Mouse (Mus musculus): Measurements from ENCODE around the gene Setd4. TPM values are rescaled to one million over a fixed set of nuclear protein-coding genes. Genes with fewer than 3 reads are reported as not detected.

Gene Setd4
- polyA plus RNA-seq, 1 experiment, result 6.1 TPM

GRCm38 (mm10) chr16:93552686-93553513 is 51.0 kb downstream of the Setd4 start:
- Histone ChIP-seq H3K4me3 (ENCODE audit: insufficient read depth, low read length) (no peak overlapping the region), H3K27ac (ENCODE audit: insufficient read depth, low read length) (no peak overlapping the region), H3K4me1 (ENCODE audit: control insufficient read depth, insufficient read depth, low read length) (no peaks in the 10 kb centered on the region; the same call in 1 of the 2 replicates)
- TF ChIP-seq POLR2A (IDR thresholded peaks at IDR 0.05; ENCODE audit: low read depth, low read length) (no peak), CTCF (IDR thresholded peaks at IDR 0.05; ENCODE audit: borderline replicate concordance, insufficient read depth, low read length) (no peak)

DNA sequence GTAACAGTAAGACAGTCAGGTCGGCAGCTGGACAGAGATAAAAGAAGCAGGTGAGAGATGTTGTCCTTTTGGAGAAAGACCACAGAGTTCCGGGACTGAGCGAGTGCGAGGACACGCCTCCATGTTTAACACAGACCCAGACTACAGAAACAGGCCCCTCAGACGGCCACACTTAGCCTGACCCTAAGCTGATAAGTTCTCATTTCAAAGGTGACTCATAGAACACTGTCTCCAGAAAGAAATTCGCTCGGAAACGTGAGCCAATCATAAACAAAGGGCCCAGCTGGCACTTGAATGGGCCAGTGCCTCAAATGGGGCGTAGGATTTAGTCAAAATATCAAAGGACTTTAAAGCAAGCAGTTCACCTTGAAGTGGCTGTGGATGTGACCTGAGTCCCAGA is 54.6 kb downstream of the Setd4 start:
- H3K4me3 ChIP-seq (ENCODE audit: insufficient read depth, low read length), result no peak overlapping the region
- H3K4me1 ChIP-seq (ENCODE audit: control insufficient read depth, insufficient read depth, low read length), result no peaks in the 10 kb centered on the region; the same call in 1 of the 2 replicates
- H3K27ac ChIP-seq (ENCODE audit: insufficient read depth, low read length), result no peak overlapping the region
- TF ChIP-seq POLR2A (IDR thresholded peaks at IDR 0.05; ENCODE audit: low read depth, low read length), result no peak
- TF ChIP-seq CTCF (IDR thresholded peaks at IDR 0.05; ENCODE audit: borderline replicate concordance, insufficient read depth, low read length), result no peak

GRCm38 (mm10) chr16:93548045-93548444 is 55.8 kb downstream of the Setd4 start:
- TF ChIP-seq CTCF (IDR thresholded peaks at IDR 0.05; ENCODE audit: borderline replicate concordance, insufficient read depth, low read length) (no peak), POLR2A (IDR thresholded peaks at IDR 0.05; ENCODE audit: low read depth, low read length) (no peak)
- H3K4me1 ChIP-seq (ENCODE audit: control insufficient read depth, insufficient read depth, low read length), result no peaks in the 10 kb centered on the region; the same call in 1 of the 2 replicates
- no peak overlapping the region for H3K27ac ChIP-seq (ENCODE audit: insufficient read depth, low read length)
- no peak overlapping the region for H3K4me3 ChIP-seq (ENCODE audit: insufficient read depth, low read length)

GRCm38 (mm10) chr16:93547122-93547521 is 56.7 kb downstream of the Setd4 start:
- H3K4me1 ChIP-seq (ENCODE audit: control insufficient read depth, insufficient read depth, low read length), result no peaks in the 10 kb centered on the region; the same call in 1 of the 2 replicates
- TF ChIP-seq POLR2A (IDR thresholded peaks at IDR 0.05; ENCODE audit: low read depth, low read length) (no peak), CTCF (IDR thresholded peaks at IDR 0.05; ENCODE audit: borderline replicate concordance, insufficient read depth, low read length) (no peak)
- H3K27ac ChIP-seq (ENCODE audit: insufficient read depth, low read length), result no peak overlapping the region
- no peak overlapping the region for H3K4me3 ChIP-seq (ENCODE audit: insufficient read depth, low read length)

DNA sequence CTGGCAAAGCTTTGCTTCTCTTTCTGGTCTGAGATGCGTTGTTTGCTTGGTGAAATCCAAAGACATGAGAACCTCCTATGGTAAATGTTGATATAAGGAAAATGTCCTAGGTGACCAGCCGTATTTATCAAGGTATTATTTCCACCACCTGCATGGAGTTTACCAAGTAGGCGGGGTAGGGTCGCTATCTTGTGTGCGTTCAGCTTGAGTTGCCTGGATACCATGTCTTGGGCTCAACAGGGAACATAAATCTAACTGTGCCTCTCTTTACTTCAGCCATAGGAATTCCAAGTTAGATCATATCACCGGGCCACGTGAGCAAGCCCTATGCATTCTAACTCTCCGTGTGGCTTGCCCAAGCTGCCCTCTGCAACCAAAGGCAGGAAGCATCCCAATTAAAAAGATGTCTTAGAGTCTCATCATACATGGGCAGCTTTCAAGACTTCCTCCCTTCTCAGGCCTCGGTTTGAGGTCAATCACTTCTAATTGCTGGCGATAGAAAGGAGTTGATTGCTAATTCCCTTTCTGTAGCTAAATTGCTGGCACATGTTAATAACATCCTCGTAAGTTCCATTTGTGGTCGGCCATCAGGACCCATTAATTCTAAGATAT is 57.4 kb downstream of the Setd4 start:
- H3K27ac ChIP-seq (ENCODE audit: insufficient read depth, low read length), result no peak overlapping the region
- H3K4me1 ChIP-seq (ENCODE audit: control insufficient read depth, insufficient read depth, low read length), result no peaks in the 10 kb centered on the region; the same call in 1 of the 2 replicates
- TF ChIP-seq CTCF (IDR thresholded peaks at IDR 0.05; ENCODE audit: borderline replicate concordance, insufficient read depth, low read length) (no peak), POLR2A (IDR thresholded peaks at IDR 0.05; ENCODE audit: low read depth, low read length) (no peak)
- H3K4me3 ChIP-seq (ENCODE audit: insufficient read depth, low read length), result no peak overlapping the region

DNA sequence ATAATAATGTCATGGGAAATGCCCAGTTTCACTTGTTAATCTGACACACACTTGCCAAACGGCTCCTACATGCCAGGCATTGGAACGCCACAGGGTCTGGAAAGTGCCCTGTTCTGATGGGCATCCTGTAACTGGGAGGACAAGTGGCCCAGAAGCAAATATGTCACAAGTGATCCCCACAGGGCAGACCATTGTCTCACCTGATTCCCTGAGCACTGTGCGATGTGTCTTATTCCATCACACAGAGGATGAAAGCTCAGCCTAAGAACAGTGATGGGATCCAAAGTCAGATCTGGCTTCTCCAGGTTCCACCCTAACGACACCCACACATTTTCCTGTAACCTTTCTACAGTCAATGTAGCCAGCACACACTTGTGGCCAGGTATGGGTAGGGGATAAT is 58.9 kb downstream of the Setd4 start:
- Histone ChIP-seq H3K4me1 (ENCODE audit: control insufficient read depth, insufficient read depth, low read length) (no peaks in the 10 kb centered on the region; the same call in 1 of the 2 replicates), H3K27ac (ENCODE audit: insufficient read depth, low read length) (no peak overlapping the region), H3K4me3 (ENCODE audit: insufficient read depth, low read length) (no peak overlapping the region)
- TF ChIP-seq CTCF (IDR thresholded peaks at IDR 0.05; ENCODE audit: borderline replicate concordance, insufficient read depth, low read length), result no peak
- TF ChIP-seq POLR2A (IDR thresholded peaks at IDR 0.05; ENCODE audit: low read depth, low read length), result no peak

DNA sequence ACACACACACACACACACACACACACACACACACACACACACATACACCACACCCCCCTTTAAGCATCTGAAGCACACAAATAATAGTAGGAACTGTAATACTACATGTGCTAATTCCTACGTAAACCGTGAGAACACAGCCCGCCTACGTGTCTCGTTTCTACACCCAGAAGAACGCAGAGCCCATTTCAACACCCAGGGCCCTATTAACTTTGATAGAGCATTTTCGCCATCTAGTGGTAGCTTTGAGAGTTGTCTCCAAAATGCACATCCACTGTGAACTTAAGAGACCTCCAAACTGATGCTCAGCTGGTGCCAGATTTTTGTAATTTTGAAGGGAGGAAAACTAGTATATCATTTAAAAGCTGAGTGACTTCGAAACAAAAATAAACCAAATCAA is 60.2 kb downstream of the Setd4 start:
- Histone ChIP-seq H3K4me1 (ENCODE audit: control insufficient read depth, insufficient read depth, low read length) (no peaks in the 10 kb centered on the region), H3K4me3 (ENCODE audit: insufficient read depth, low read length) (no peak overlapping the region), H3K27ac (ENCODE audit: insufficient read depth, low read length) (no peak overlapping the region)
- TF ChIP-seq POLR2A (IDR thresholded peaks at IDR 0.05; ENCODE audit: low read depth, low read length) (no peak), CTCF (IDR thresholded peaks at IDR 0.05; ENCODE audit: borderline replicate concordance, insufficient read depth, low read length) (no peak)

DNA sequence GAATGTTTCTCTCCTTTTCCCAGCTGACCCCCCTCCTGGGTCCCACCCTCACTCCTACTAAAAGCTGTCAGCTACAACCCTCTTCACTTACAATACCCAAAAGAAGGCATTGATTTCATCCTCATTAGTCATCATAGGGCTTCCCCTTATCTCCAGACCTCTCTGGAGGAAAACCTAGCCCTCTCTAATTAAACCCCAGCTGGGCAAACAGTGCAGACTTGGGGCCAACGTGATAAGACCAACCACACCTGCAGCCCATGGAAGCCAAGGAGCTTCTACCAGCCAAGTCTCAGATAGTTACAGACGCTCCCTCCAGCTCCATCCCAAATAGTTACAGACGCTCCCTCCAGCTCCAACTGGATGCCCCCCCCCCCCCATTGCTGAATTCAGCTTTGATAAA is 64.0 kb downstream of the Setd4 start:
- Histone ChIP-seq H3K27ac (ENCODE audit: insufficient read depth, low read length) (no peak overlapping the region), H3K4me3 (ENCODE audit: insufficient read depth, low read length) (no peak overlapping the region), H3K4me1 (ENCODE audit: control insufficient read depth, insufficient read depth, low read length) (0 out of 2 replicates have a peak, but pooled peaks cover 2% of the 10 kb centered on the region)
- TF ChIP-seq CTCF (IDR thresholded peaks at IDR 0.05; ENCODE audit: borderline replicate concordance, insufficient read depth, low read length), result no peak
- no peak for TF ChIP-seq POLR2A (IDR thresholded peaks at IDR 0.05; ENCODE audit: low read depth, low read length)

DNA sequence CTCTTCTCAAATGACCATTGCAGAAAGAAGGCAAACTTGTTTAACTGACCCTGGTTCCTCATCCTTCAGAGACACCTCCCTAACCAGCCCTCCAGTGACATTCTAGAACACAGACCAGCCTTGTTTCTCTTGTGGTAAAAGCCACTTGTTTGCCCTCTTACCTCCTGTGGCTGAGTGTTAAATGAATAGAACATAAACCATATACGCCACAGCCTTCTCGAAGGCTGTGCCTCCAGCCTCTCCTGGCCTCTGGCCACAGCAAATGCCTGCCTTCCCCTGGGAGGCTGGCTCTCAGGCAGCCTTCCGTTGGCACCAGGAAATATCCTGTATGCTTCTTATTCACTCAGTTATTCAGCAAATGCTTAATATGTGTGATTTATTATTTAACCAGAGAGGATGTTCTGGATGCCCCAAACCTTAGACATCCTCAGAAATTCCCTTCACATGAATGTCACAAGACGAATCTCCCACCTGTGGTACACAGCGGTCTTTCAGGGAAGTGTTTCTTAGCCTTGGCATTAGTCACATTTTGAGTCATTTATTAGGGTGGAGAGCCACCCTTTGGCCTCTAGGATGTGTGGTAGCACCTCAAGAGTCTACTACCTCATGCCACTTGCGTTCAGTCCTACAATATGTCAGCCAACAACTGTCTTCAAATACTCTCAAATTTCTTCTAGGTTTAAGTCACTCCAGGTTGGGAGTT is 68.6 kb downstream of the Setd4 start:
- no peak overlapping the region for H3K4me3 ChIP-seq (ENCODE audit: insufficient read depth, low read length)
- no peak for TF ChIP-seq POLR2A (IDR thresholded peaks at IDR 0.05; ENCODE audit: low read depth, low read length)
- TF ChIP-seq CTCF (IDR thresholded peaks at IDR 0.05; ENCODE audit: borderline replicate concordance, insufficient read depth, low read length), result no peak
- no peak overlapping the region for H3K27ac ChIP-seq (ENCODE audit: insufficient read depth, low read length)
- 0 out of 2 replicates have a peak, but pooled peaks cover 2% of the 10 kb centered on the region for H3K4me1 ChIP-seq (ENCODE audit: control insufficient read depth, insufficient read depth, low read length)

Other genes starting within 250 kb of the Setd4 start
- 30.0 and 34.3 TPM in 2 replicates for gene Cbr1, start 1.8 kb upstream of the Setd4 start, polyA plus RNA-seq (2011; ENCODE audit: insufficient read length, low read depth, missing spikeins)
- not detected in 2 replicates for gene Gm5678, start 24.0 kb upstream of the Setd4 start, polyA plus RNA-seq (2011; ENCODE audit: insufficient read length, low read depth, missing spikeins)
- 10.2 and 14.0 TPM in 2 replicates for gene Cbr3, start 79.2 kb upstream of the Setd4 start, polyA plus RNA-seq (2011; ENCODE audit: insufficient read length, low read depth, missing spikeins)
- gene Dop1b, start 107.8 kb upstream of the Setd4 start, polyA plus RNA-seq (2011; ENCODE audit: insufficient read length, low read depth, missing spikeins), result 17.4 and 20.7 TPM in 2 replicates
- gene Morc3, start 228.1 kb upstream of the Setd4 start, polyA plus RNA-seq (2011; ENCODE audit: insufficient read length, low read depth, missing spikeins), result 38.8 and 41.2 TPM in 2 replicates